Mouse (Mus musculus): ENCODE data around the gene Scamp1.

- no peak for TF ChIP-seq CTCF (IDR thresholded peaks at IDR 0.05; ENCODE audit: extremely low read depth, insufficient read depth, insufficient read length, insufficient replicate concordance)
- no peak for TF ChIP-seq POLR2A (IDR thresholded peaks at IDR 0.05; ENCODE audit: low read depth, low read length)
Measured at GRCm38 (mm10) chr13:94188200-94189086, 97.2 kb downstream of the Scamp1 start.

Data from spleen, adult 2 months (tissue).